Mouse (Mus musculus) ES-Bruce4 (cell line): ENCODE measurements at regions not wholly inside any gene's neighbourhood (a gene's known extent, or its start where the extent isn't known, plus 50 kb on each side); places are given as distances from the start of the nearest gene placed in this dataset.

Experiments used
- H3K27ac ChIP-seq: 2 replicates; pipeline ENCODE4 v1.5.1; 2012; ENCODE audit warnings: low read length, inconsistent platforms; ENCODE audit not compliant: insufficient read depth
- H3K27me3 ChIP-seq: 2 replicates; pipeline ENCODE4 v1.6.1; 2012; ENCODE audit warnings: mild to moderate bottlenecking, low read length, inconsistent platforms; ENCODE audit not compliant: control insufficient read depth, poor library complexity, insufficient read depth, severe bottlenecking
- H3K36me3 ChIP-seq: 2 replicates; pipeline ENCODE4 v1.6.1; 2012; ENCODE audit warnings: inconsistent platforms, mild to moderate bottlenecking, low read length, moderate library complexity; ENCODE audit not compliant: control insufficient read depth, poor library complexity, insufficient read depth, severe bottlenecking
- H3K4me1 ChIP-seq: one replicate; pipeline ENCODE4 v1.8.1; 2011; ENCODE audit warnings: low read length; ENCODE audit not compliant: control insufficient read depth, insufficient read depth
- H3K4me3 ChIP-seq: 2 replicates; pipeline ENCODE4 v1.5.1; 2011; ENCODE audit warnings: low read depth, mild to moderate bottlenecking, low read length
- H3K9ac ChIP-seq: 2 replicates; pipeline ENCODE4 v1.6.1; 2012; ENCODE audit warnings: low read depth, mild to moderate bottlenecking, inconsistent platforms; ENCODE audit not compliant: poor library complexity, severe bottlenecking
- H3K9me3 ChIP-seq: replicated peaks from 2 replicates; pipeline ENCODE4 v1.6.1; 2012; ENCODE audit warnings: mild to moderate bottlenecking, low read length, inconsistent platforms; ENCODE audit not compliant: control insufficient read depth, poor library complexity, insufficient read depth, severe bottlenecking
- CTCF ChIP-seq: IDR thresholded peaks from one replicate; pipeline ENCODE4 v1.8.1; 2011; ENCODE audit warnings: low read depth, low read length
- EP300 ChIP-seq: IDR thresholded peaks from 2 replicates; pipeline ENCODE4 v1.6.1; 2011; ENCODE audit warnings: low read depth, low read length; ENCODE audit not compliant: insufficient read depth
- POLR2A ChIP-seq: IDR thresholded peaks from one replicate; pipeline ENCODE4 v1.8.1; 2011; ENCODE audit warnings: low read length; ENCODE audit not compliant: insufficient read depth

DNA sequence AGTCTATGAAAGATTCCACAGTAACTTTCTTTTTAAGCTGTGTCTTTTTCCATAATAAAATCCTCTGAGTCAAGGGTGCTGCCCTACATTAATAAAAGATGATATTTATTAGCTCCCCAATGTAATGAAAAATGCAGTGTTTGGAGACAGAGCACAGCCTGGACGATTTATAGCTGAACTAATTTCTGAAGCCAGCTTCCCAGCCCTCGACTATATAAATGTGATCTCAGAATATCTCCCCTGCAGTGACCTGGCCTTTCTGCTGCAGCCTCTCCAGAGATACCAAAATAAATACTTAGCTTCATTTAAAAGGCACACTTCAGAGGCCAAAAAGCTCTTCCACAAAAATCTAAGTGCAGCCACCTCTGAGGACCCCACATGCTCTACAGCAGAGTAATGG, 534.7 kb downstream of the Zfp619 start:
- Histone ChIP-seq H3K4me1 (no peaks in the 10 kb centered on the region), H3K9ac (no peak overlapping the region), H3K9me3 (peaks cover 5% of the 10 kb centered on the region), H3K4me3 (no peak overlapping the region), H3K27me3 (no peaks in the 10 kb centered on the region), H3K36me3 (no peaks in the 10 kb centered on the region), H3K27ac (no peak overlapping the region)
- TF ChIP-seq CTCF (no peak), EP300 (no peak), POLR2A (no peak)

- Histone ChIP-seq H3K36me3 (no peaks in the 10 kb centered on the region), H3K4me1 (no peaks in the 10 kb centered on the region), H3K27ac (no peak overlapping the region), H3K9me3 (no peaks in the 10 kb centered on the region), H3K27me3 (no peaks in the 10 kb centered on the region), H3K9ac (no peak overlapping the region), H3K4me3 (no peak overlapping the region)
- TF ChIP-seq EP300 (no peak), POLR2A (no peak), CTCF (no peak)
These were observed 541.3 kb downstream of the Zfp619 start for GRCm38 (mm10) chr7:40058836-40059235.

GRCm38 (mm10) chr7:40064631-40065030, 547.1 kb downstream of the Zfp619 start:
- Histone ChIP-seq H3K4me3 (no peak overlapping the region), H3K36me3 (no peaks in the 10 kb centered on the region), H3K9me3 (no peaks in the 10 kb centered on the region), H3K27ac (no peak overlapping the region), H3K4me1 (no peaks in the 10 kb centered on the region), H3K9ac (no peak overlapping the region), H3K27me3 (no peaks in the 10 kb centered on the region)
- no peak for TF ChIP-seq POLR2A
- TF ChIP-seq CTCF: no peak
- no peak for TF ChIP-seq EP300

GRCm38 (mm10) chr7:40065526-40065925, 548.0 kb downstream of the Zfp619 start:
- Histone ChIP-seq H3K27ac (no peak overlapping the region), H3K4me1 (no peaks in the 10 kb centered on the region), H3K9ac (no peak overlapping the region), H3K36me3 (no peaks in the 10 kb centered on the region), H3K9me3 (no peaks in the 10 kb centered on the region), H3K27me3 (no peaks in the 10 kb centered on the region), H3K4me3 (no peak overlapping the region)
- TF ChIP-seq EP300 (no peak), CTCF (no peak), POLR2A (no peak)

GRCm38 (mm10) chr7:40067378-40067777, 549.8 kb downstream of the Zfp619 start:
- Histone ChIP-seq H3K4me3 (no peak overlapping the region), H3K4me1 (no peaks in the 10 kb centered on the region), H3K9me3 (no peaks in the 10 kb centered on the region), H3K27me3 (no peaks in the 10 kb centered on the region), H3K36me3 (no peaks in the 10 kb centered on the region), H3K9ac (no peak overlapping the region), H3K27ac (no peak overlapping the region)
- TF ChIP-seq EP300 (no peak), POLR2A (no peak)

GRCm38 (mm10) chr7:40071313-40071712, 553.7 kb downstream of the Zfp619 start:
- no peaks in the 10 kb centered on the region for H3K9me3 ChIP-seq

More at GRCm38 (mm10) chr7:40071313-40071712, 553.7 kb downstream of the Zfp619 start:
- Histone ChIP-seq H3K36me3 (no peaks in the 10 kb centered on the region), H3K27ac (no peak overlapping the region), H3K4me1 (no peaks in the 10 kb centered on the region), H3K9ac (no peak overlapping the region), H3K4me3 (no peak overlapping the region), H3K27me3 (no peaks in the 10 kb centered on the region)
- TF ChIP-seq EP300 (no peak), POLR2A (no peak), CTCF (no peak)
